Mouse (Mus musculus) liver, postnatal 0 days (tissue): ENCODE data around the gene Mmp27.

Experiments used
- CTCF ChIP-seq: sonication (generic); IDR thresholded peaks from 2 replicates; pipeline ENCODE4 v1.5.1; 2016; ENCODE audit warnings: antibody characterized with exemption, low read depth
- EP300 ChIP-seq: IDR thresholded peaks from 2 replicates; pipeline ENCODE4 v1.6.1; 2016; ENCODE audit warnings: antibody characterized with exemption, low read depth, mild to moderate bottlenecking

DNA sequence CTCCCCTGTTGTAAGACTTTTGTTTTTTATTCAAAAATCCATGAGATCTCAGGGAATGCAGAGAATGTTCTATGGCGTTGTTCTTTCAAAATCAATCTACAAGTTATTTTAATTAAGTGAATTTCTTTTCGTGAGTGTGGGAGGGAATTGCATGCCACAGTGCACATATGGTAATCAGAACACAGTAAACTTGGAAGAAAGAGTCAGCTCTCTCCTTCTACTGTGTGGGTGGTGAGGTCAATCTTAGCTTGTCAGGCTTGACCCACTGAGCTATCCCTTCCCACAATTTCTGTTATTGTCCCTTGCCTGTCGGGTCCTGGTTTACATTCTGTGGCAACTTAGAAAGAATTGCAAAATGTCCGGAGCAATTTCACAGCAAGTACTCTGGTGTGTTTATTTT is 11.2 kb upstream of the Mmp27 start:
- TF ChIP-seq CTCF: no peak
- TF ChIP-seq EP300: no peak
